Mouse (Mus musculus) CH12.LX (cell line): Measurements from ENCODE around the gene Spag5. TPM values are rescaled to one million over a fixed set of nuclear protein-coding genes. Genes with fewer than 3 reads are reported as not detected.

Source experiments
- DNase-seq: peaks from one replicate; pipeline ENCODE4 v3.0.0-alpha.2; 2013; ENCODE audit errors: extremely low read depth
- H3K27ac ChIP-seq: 2 replicates; pipeline ENCODE4 v1.5.1; 2012; ENCODE audit warnings: low read depth, mild to moderate bottlenecking, control low read depth, moderate library complexity; ENCODE audit not compliant: insufficient read depth
- H3K27me3 ChIP-seq: replicated peaks from 2 replicates; pipeline ENCODE3; 2012; ENCODE audit warnings: inconsistent platforms
- H3K36me3 ChIP-seq, 2 experiments: replicated peaks in 1 of 2; 2 replicates each; pipeline versions ENCODE3 to v1.6.1; 2012; ENCODE audit warnings: inconsistent platforms in 1 of 2, low read length in 1 of 2, mild to moderate bottlenecking in 1 of 2, mixed read lengths in 1 of 2, moderate library complexity in 1 of 2; ENCODE audit not compliant: control insufficient read depth in 1 of 2, insufficient read depth in 1 of 2
- H3K4me1 ChIP-seq, 2 experiments: 2 replicates each; pipeline ENCODE4 v1.6.1; 2012; ENCODE audit warnings: inconsistent platforms in 1 of 2, moderate library complexity in 1 of 2; ENCODE audit not compliant: insufficient read depth in 2 of 2, control insufficient read depth in 1 of 2
- H3K4me2 ChIP-seq: 2 replicates; pipeline ENCODE4 v1.6.1; 2012; ENCODE audit warnings: low read depth, mild to moderate bottlenecking, control low read depth; ENCODE audit not compliant: poor library complexity, insufficient read depth, severe bottlenecking
- H3K4me3 ChIP-seq, 3 experiments: fragments of 150-350 bp in 1 of 3; sonication (generic) in 1 of 3; replicated peaks in 1 of 3; 2 replicates each; pipeline versions ENCODE3 to v1.5.1; 2011 to 2012; ENCODE audit warnings: low read depth in 2 of 3, low read length in 2 of 3, mild to moderate bottlenecking in 2 of 3, moderate library complexity in 2 of 3, control low read depth in 1 of 3, improper control_type of control experiment in 1 of 3, inconsistent platforms in 1 of 3, mixed read lengths in 1 of 3; ENCODE audit not compliant: poor library complexity in 1 of 3
- H3K79me2 ChIP-seq: replicated peaks from 2 replicates; pipeline ENCODE4 v1.6.1; 2012; ENCODE audit warnings: mild to moderate bottlenecking, moderate library complexity; ENCODE audit not compliant: control insufficient read depth, poor library complexity, insufficient read depth, severe bottlenecking; ENCODE audit errors: extremely low read depth
- H3K9ac ChIP-seq: 2 replicates; pipeline ENCODE4 v1.6.1; 2012; ENCODE audit warnings: low read depth, mild to moderate bottlenecking, control low read depth, moderate library complexity; ENCODE audit not compliant: insufficient read depth
- H3K9me3 ChIP-seq: replicated peaks from 2 replicates; pipeline ENCODE3; 2012; ENCODE audit warnings: low read length, inconsistent platforms, mixed read lengths
- HCFC1 ChIP-seq: IDR thresholded peaks from 2 replicates; pipeline ENCODE4 v1.6.1; 2012; ENCODE audit warnings: low read depth, mild to moderate bottlenecking, inconsistent platforms, low read length, improper control_type of control experiment
- MAFK ChIP-seq: IDR thresholded peaks from 2 replicates; pipeline ENCODE4 v1.6.1; 2011; ENCODE audit warnings: low read length, improper control_type of control experiment; ENCODE audit not compliant: insufficient replicate concordance
- MAZ ChIP-seq: IDR thresholded peaks from 2 replicates; pipeline ENCODE4 v1.6.1; 2012; ENCODE audit warnings: low read depth, mild to moderate bottlenecking, inconsistent platforms, low read length, improper control_type of control experiment, moderate library complexity
- MYC ChIP-seq: IDR thresholded peaks from 2 replicates; pipeline ENCODE4 v1.6.1; 2011; ENCODE audit warnings: low read depth, mild to moderate bottlenecking, improper control_type of control experiment, low read length
- SIN3A ChIP-seq: IDR thresholded peaks from 2 replicates; pipeline ENCODE4 v1.6.1; 2012; ENCODE audit warnings: low read length, improper control_type of control experiment, inconsistent platforms
- SMC3 ChIP-seq: IDR thresholded peaks from 2 replicates; pipeline ENCODE4 v1.6.1; 2011; ENCODE audit warnings: low read depth, low read length, improper control_type of control experiment
- UBTF ChIP-seq: IDR thresholded peaks from 2 replicates; pipeline ENCODE4 v1.6.1; 2012; ENCODE audit warnings: low read depth, mild to moderate bottlenecking, inconsistent platforms, low read length, improper control_type of control experiment, moderate library complexity
- USF1 ChIP-seq: IDR thresholded peaks from 2 replicates; pipeline ENCODE4 v1.6.1; 2014; ENCODE audit warnings: low read depth, mild to moderate bottlenecking, inconsistent platforms, low read length, improper control_type of control experiment
- ZC3H11A ChIP-seq: IDR thresholded peaks from 2 replicates; pipeline ENCODE4 v1.6.1; 2012; ENCODE audit warnings: low read depth, mild to moderate bottlenecking, inconsistent platforms, low read length, improper control_type of control experiment
- ZKSCAN1 ChIP-seq: IDR thresholded peaks from 2 replicates; pipeline ENCODE4 v1.6.1; 2012; ENCODE audit warnings: low read depth, inconsistent platforms, low read length, improper control_type of control experiment, borderline replicate concordance
- dilution Hi-C: fragments of 300-500 bp; cut with MboI; formaldehyde crosslinking; loops from 2 replicates; pipeline ENCODE4 v1.14.3; 2020; ENCODE audit warnings: low sequenced_read_pairs; ENCODE audit not compliant: extremely low pct_unique_long_range_greater_than_20kb, extremely low pct_ligation_motif_present
- in situ Hi-C: fragments of 300-500 bp; cut with MboI; formaldehyde crosslinking; loops from 3 replicates; pipeline ENCODE4 v1.14.3; 2019; ENCODE audit warnings: low sequenced_read_pairs, low pct_ligation_motif_present, low pct_unique_long_range_greater_than_20kb, mixed read lengths
- polyA plus RNA-seq: library from polyadenylated mRNA; unstranded; fragments of >175 nt; gene quantifications from 2 replicates; pipeline ENCODE4 v1.2.1, GENCODE M21; 2012; ENCODE audit warnings: low read depth; ENCODE audit not compliant: insufficient read length
- total RNA-seq, 2 experiments: library from RNA; depleted of rRNA; stranded (reverse); fragments of 300-350 nt in 1 of 2; fragments of >200 nt in 1 of 2; gene quantifications; 2 replicates each; pipeline ENCODE4 v1.2.3; 2012 to 2014

Gene Spag5
- total and polyA plus RNA-seq, 3 experiments = 47.7 to 92.3 (median 57.0) TPM

DNA sequence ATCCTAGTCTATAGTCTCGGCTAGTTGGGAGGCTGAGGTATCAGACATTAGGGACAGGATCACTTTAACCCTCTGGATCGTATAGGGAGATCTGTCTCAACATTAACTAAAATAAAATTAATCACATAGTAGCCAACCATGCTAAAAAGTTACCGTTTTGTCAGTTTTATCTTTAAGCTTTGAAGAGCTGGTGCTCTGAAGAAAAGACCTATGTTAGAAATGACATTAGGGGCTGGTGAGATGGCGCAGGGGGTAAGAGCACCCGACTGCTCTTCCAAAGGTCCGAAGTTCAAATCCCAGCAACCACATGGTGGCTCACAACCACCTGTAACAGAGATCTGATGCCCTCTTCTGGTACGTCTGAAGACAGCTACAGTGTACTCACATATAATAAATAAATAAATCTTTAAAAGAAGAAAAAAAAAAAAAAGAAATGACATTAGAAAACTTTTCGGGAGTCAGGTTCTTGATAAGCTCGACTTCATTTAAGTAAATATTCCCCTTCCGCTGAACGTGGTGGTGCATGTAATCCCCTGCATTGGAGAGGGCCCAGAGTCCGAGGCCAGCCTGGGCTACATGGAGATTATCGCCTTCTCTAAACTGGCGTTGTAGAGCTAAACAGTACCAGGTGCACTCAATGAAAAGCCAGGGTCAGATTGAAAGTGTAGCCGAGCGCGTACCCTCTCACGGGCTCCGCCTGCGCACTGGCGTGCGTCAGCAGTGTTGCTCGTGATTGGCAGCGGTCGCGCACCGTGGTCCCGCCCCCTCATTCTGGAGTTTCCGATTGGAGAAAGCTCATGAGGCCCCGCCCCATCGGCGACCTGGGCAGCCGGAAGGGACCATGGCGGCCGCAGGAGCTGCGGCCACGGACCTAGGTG lies 26.5 kb downstream of the Spag5 start, which contains the start of gene Pigs (continued):
- TF ChIP-seq UBTF = no peak; the same call in 1 of the 2 replicates
- 0 out of 2 replicates have a peak, but pooled peaks have one; percentile 22 for TF ChIP-seq MAFK
- TF ChIP-seq ZKSCAN1 = no peak

DNA sequence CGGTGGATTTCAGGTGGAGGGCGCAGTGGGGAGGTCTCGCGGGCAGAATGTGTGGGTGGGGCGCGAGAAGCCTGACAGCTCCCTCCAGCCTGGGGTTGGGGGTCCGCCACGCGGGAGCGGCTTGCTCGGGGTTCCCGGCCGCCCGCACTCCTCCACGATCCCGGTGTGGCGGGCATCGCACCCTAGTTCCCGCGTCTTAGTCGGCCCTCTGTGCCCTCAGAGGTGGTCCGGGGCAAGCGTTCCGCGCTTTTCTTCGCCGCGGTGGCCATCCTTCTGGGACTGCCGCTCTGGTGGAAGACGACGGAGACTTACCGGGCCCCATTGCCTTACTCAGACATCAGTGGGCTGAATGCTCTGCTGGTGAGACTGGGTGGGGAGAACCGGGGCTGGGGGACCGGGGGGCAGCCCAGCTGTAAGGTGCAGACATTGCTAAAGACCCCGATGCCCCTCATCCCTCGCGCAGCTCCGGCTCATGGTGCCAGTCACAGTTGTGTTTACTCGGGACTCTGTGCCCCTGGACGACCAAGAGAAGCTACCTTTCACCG lies 27.3 kb downstream of the Spag5 start:
- dilution Hi-C loops (no loop called here), in situ Hi-C loops (no loop called here)
- Histone ChIP-seq H3K27ac (peak overlapping the region; percentile 12; the same call in 1 of the 2 replicates), H3K9ac (peak overlapping the region; percentile 54), H3K4me1 (peaks cover 2 to 22% of the 10 kb centered on the region in 2 experiments; a peak in 3 of 4 replicates), H3K4me2 (peak overlapping the region; percentile 83), H3K79me2 (peaks cover 8% of the 10 kb centered on the region; the same call in 1 of the 2 replicates), H3K4me3 (peak overlapping the region; percentile 81 to 89 (median 85)), H3K36me3 (peaks cover 17 to 55% of the 10 kb centered on the region in 2 experiments), H3K27me3 (no peaks in the 10 kb centered on the region), H3K9me3 (no peaks in the 10 kb centered on the region)
- TF ChIP-seq MAZ (no peak), USF1 (no peak; the same call in 1 of the 2 replicates), UBTF (peak; percentile 79), SIN3A (peak; percentile 18), HCFC1 (no peak), MYC (no peak)
- no peak for DNase-seq

DNA sequence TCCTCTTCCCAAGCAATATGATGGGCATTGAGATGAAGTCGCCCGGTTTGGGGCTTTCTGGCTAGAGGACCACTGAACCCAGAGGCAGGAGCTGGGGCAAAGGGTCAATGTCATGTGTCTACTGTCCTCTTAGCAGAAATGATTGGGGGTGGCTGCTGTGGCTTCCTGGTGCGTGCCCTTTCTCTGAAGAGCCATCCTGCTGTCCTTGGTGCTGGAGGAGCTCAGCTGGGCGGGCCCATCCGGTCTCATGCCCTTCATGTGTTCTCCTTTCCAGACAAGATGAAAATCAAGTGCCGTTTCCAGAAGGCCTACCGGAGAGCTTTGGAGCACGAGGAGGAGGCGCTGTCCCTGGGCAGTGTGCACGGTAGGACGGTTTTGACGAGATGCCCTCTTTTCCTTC lies 31.3 kb downstream of the Spag5 start:
- dilution Hi-C loops = no loop called here
- no peak for TF ChIP-seq SMC3
- no peak for TF ChIP-seq ZC3H11A
- H3K9me3 ChIP-seq = peaks cover 4% of the 10 kb centered on the region
- H3K4me3 ChIP-seq = no peak overlapping the region
- H3K9ac ChIP-seq = no peak overlapping the region
- H3K36me3 ChIP-seq = peaks cover 37 to 60% of the 10 kb centered on the region in 2 experiments
- no peak overlapping the region for H3K4me2 ChIP-seq
- peaks cover 8% of the 10 kb centered on the region; the same call in 1 of the 2 replicates for H3K79me2 ChIP-seq
- H3K4me1 ChIP-seq = peaks cover 0 to 14% of the 10 kb centered on the region in 2 experiments; a peak in 2 of 4 replicates
- DNase-seq = no peak
- no peak overlapping the region for H3K27ac ChIP-seq
- in situ Hi-C loops = no loop called here
- H3K27me3 ChIP-seq = no peaks in the 10 kb centered on the region
